Mouse (Mus musculus) intestine, embryonic 16.5 days (tissue): ENCODE data around the gene Gm853. TPM values are rescaled to one million over a fixed set of nuclear protein-coding genes. Genes with fewer than 3 reads are reported as not detected.

ENCODE experiments used
- ATAC-seq: fragments of 200-750 bp; cut with Nextera tagmentation; 2 replicates; pipeline ENCODE4 v1.8.0; 2017; ENCODE audit warnings: moderate TSS enrichment, moderate library complexity
- H3K27ac ChIP-seq: fragments of 300-500 bp; sonication (generic); 2 replicates; pipeline ENCODE4 v1.5.1; 2014; ENCODE audit warnings: mild to moderate bottlenecking, low read length
- H3K27me3 ChIP-seq: fragments of 300-500 bp; sonication (generic); replicated peaks from 2 replicates; pipeline ENCODE4 v1.6.1; 2014; ENCODE audit warnings: low read length, control low read depth, mixed read lengths; ENCODE audit not compliant: control insufficient read depth, insufficient read depth
- H3K36me3 ChIP-seq: fragments of 300-500 bp; sonication (generic); 2 replicates; pipeline ENCODE4 v1.6.1; 2014; ENCODE audit warnings: low read length, control low read depth; ENCODE audit not compliant: control insufficient read depth, insufficient read depth
- H3K4me1 ChIP-seq: fragments of 300-500 bp; sonication (generic); 2 replicates; pipeline ENCODE4 v1.6.1; 2014; ENCODE audit warnings: low read length, control low read depth, mixed read lengths; ENCODE audit not compliant: control insufficient read depth, insufficient read depth
- H3K4me2 ChIP-seq: fragments of 300-500 bp; sonication (generic); 2 replicates; pipeline ENCODE4 v1.6.1; 2014; ENCODE audit warnings: low read depth, low read length, control low read depth
- H3K4me3 ChIP-seq: fragments of 300-500 bp; sonication (generic); 2 replicates; pipeline ENCODE4 v1.5.1; 2014; ENCODE audit warnings: mild to moderate bottlenecking, low read length
- H3K9ac ChIP-seq: fragments of 300-500 bp; sonication (generic); 2 replicates; pipeline ENCODE4 v1.6.1; 2014; ENCODE audit warnings: low read depth, low read length
- H3K9me3 ChIP-seq: fragments of 300-500 bp; sonication (generic); 2 replicates; pipeline ENCODE4 v1.6.1; 2016; ENCODE audit warnings: low read length, control low read depth; ENCODE audit not compliant: control insufficient read depth
- WGBS: fragments of 180-500 bp; shearing (Covaris S2); extraction: QIAGEN DNeasy Blood & Tissue Kit; methylation state at CpG from one replicate; pipeline ENCODE4 v1.1.7; 2014; 5-methylcytosine and 5-hydroxymethylcytosine counted together
- polyA plus RNA-seq: library from polyadenylated mRNA; unstranded; fragments of >200 nt; fragmentation: Nextera tagmentation; extraction: Ambion mirVana; gene quantifications from 2 replicates; pipeline ENCODE4 v1.2.1, GENCODE M21; 2015

The Gm853 gene
- polyA plus RNA-seq, 1 experiment from 2014 or later, result not detected

DNA sequence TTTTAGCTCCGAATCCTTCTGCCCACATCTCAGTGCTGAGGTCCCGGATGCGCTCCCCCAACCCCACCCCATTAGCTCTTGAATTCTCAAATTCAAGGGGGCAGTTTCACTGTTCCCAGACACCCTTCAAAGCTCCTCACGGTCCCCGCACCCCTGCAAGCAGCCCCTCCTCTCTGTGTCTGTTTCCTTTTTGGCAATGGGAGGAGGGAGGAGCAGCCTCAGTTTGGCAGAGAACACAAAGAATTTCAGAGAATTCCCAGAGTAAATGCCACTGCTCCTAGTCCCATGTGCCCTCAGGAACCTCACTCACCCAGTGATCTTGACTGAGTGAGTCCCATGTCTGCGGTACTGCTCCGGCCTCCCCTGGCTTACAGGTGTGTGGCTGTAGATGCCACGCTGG is 55.6 kb downstream of the Gm853 start:
- H3K4me3 ChIP-seq, result no peak overlapping the region
- no peak overlapping the region for H3K4me2 ChIP-seq
- no peaks in the 10 kb centered on the region for H3K27me3 ChIP-seq
- no peak for ATAC-seq
- peak overlapping the region; percentile 29; the same call in 1 of the 2 replicates for H3K9ac ChIP-seq
- H3K4me1 ChIP-seq, result peaks cover 57% of the 10 kb centered on the region
- H3K27ac ChIP-seq, result peak overlapping the region; percentile 45; the same call in 1 of the 2 replicates
- peaks cover 3% of the 10 kb centered on the region; the same call in 1 of the 2 replicates for H3K36me3 ChIP-seq
- 74% methylated on average over 8 of the region's 8 CpGs for WGBS
- no peaks in the 10 kb centered on the region for H3K9me3 ChIP-seq

GRCm38 (mm10) chr4:130166061-130166460 is 56.1 kb downstream of the Gm853 start:
- 79% methylated on average over 18 of the region's 18 CpGs for WGBS
- Histone ChIP-seq H3K4me2 (no peak overlapping the region), H3K4me1 (peaks cover 55% of the 10 kb centered on the region), H3K9ac (peak overlapping the region; percentile 29; the same call in 1 of the 2 replicates), H3K27ac (no peak overlapping the region), H3K36me3 (peaks cover 3% of the 10 kb centered on the region; the same call in 1 of the 2 replicates), H3K4me3 (no peak overlapping the region), H3K9me3 (no peaks in the 10 kb centered on the region), H3K27me3 (no peaks in the 10 kb centered on the region)
- ATAC-seq, result no peak

- Histone ChIP-seq H3K4me1 (peaks cover 51% of the 10 kb centered on the region), H3K9ac (peak overlapping the region; percentile 62), H3K9me3 (no peaks in the 10 kb centered on the region), H3K36me3 (no peaks in the 10 kb centered on the region), H3K27ac (no peak overlapping the region; the same call in 1 of the 2 replicates), H3K27me3 (no peaks in the 10 kb centered on the region), H3K4me3 (no peak overlapping the region), H3K4me2 (no peak overlapping the region)
- no peak for ATAC-seq
- 80% methylated on average over 6 of the region's 6 CpGs for WGBS
Measured at GRCm38 (mm10) chr4:130164121-130164520, 58.1 kb downstream of the Gm853 start.

GRCm38 (mm10) chr4:130163391-130163861 is 58.8 kb downstream of the Gm853 start:
- Histone ChIP-seq H3K9me3 (no peaks in the 10 kb centered on the region), H3K27me3 (no peaks in the 10 kb centered on the region), H3K27ac (peak overlapping the region; percentile 38), H3K4me3 (peak overlapping the region; percentile 21), H3K36me3 (no peaks in the 10 kb centered on the region), H3K4me1 (peaks cover 44% of the 10 kb centered on the region), H3K4me2 (peak overlapping the region; percentile 48), H3K9ac (peak overlapping the region; percentile 62)
- ATAC-seq, result peak; percentile 22
- WGBS, result 5% methylated on average over 20 of the region's 20 CpGs

DNA sequence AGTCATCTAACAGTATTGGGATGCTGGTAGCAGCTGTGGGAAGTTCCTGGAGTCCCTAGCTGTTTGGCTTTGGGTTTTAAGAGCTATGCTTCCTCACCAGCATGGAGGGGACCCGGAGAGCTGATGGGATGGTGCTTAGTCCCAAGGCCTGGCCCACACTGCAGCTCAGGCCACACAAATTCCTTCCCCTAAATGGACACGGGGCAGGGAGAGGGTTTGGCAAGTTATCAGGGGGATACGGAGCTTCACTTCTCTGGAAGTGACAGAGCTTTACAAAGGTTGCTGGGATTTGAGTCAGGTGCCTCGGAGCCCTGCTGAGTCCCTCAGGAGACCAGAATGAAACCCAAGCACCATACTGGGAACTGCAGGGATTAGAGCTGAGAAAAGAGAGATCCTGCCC is 60.9 kb downstream of the Gm853 start:
- H3K27me3 ChIP-seq, result no peaks in the 10 kb centered on the region
- H3K27ac ChIP-seq, result no peak overlapping the region
- WGBS, result 42% methylated on average over 4 of the region's 4 CpGs
- peaks cover 30% of the 10 kb centered on the region for H3K4me1 ChIP-seq
- no peaks in the 10 kb centered on the region for H3K9me3 ChIP-seq
- H3K36me3 ChIP-seq, result no peaks in the 10 kb centered on the region
- H3K4me2 ChIP-seq, result no peak overlapping the region
- no peak overlapping the region for H3K9ac ChIP-seq
- no peak overlapping the region for H3K4me3 ChIP-seq
- ATAC-seq, result no peak

Other genes with a start within 250 kb of the Gm853 start
- 0.99 and 1.0 TPM in 2 replicates for gene Adgrb2, start 237.5 kb downstream of the Gm853 start, polyA plus RNA-seq
- 36.3 and 45.1 TPM in 2 replicates for gene Col16a1, start 174.6 kb downstream of the Gm853 start, polyA plus RNA-seq
- 81.6 and 81.7 TPM in 2 replicates for gene Pef1, start 119.8 kb downstream of the Gm853 start, polyA plus RNA-seq
- 0.22 and 0.34 TPM in 2 replicates for gene Hcrtr1, start 83.0 kb downstream of the Gm853 start, polyA plus RNA-seq
- gene Tinagl1, start 47.3 kb downstream of the Gm853 start, polyA plus RNA-seq, result 78.3 and 80.3 TPM in 2 replicates
- gene Serinc2, start 56.8 kb upstream of the Gm853 start, polyA plus RNA-seq, result 20.6 and 22.8 TPM in 2 replicates
- gene Fabp3, start 86.2 kb upstream of the Gm853 start, polyA plus RNA-seq, result 4.0 and 4.5 TPM in 2 replicates
- not detected in 2 replicates for gene Gm10570, start 86.3 kb upstream of the Gm853 start, polyA plus RNA-seq
- 56.3 and 59.7 TPM in 2 replicates for gene Zcchc17, start 137.5 kb upstream of the Gm853 start, polyA plus RNA-seq
- gene Snrnp40, start 137.7 kb upstream of the Gm853 start, polyA plus RNA-seq, result 108 and 118 TPM in 2 replicates